Mouse (Mus musculus): ENCODE data around the gene Xlr3c.
"Not testable (repeated sequence)": the region's sequence is repeated elsewhere in the genome, so short reads cannot be mapped to it uniquely, and the experiment has no call there.

Xlr3c gene

GRCm38 (mm10) chrX:73265270-73265669 is at the start of gene Xlr3c:
TSS of gene Xlr3c (minus strand) at chrX:73265390.
- H3K36me3 ChIP-seq (ENCODE audit: control insufficient read depth, insufficient read depth, low read length, poor library complexity, severe bottlenecking); H3K27me3 ChIP-seq (ENCODE audit: control insufficient read depth, insufficient read depth, low read length, poor library complexity, severe bottlenecking); DNase-seq (ENCODE audit: low read depth, low spot score): not testable (repeated sequence)

GRCm38 (mm10) chrX:73312522-73312921 is 47.3 kb upstream of the Xlr3c start:
- peak; percentile 52 for DNase-seq (ENCODE audit: low read depth, low spot score)
- H3K36me3 ChIP-seq (ENCODE audit: control insufficient read depth, insufficient read depth, low read length, poor library complexity, severe bottlenecking), result no peaks in the 10 kb centered on the region
- no peaks in the 10 kb centered on the region for H3K27me3 ChIP-seq (ENCODE audit: control insufficient read depth, insufficient read depth, low read length, poor library complexity, severe bottlenecking)

GRCm38 (mm10) chrX:73295745-73296144 is 30.6 kb upstream of the Xlr3c start:
- H3K36me3 ChIP-seq (ENCODE audit: control insufficient read depth, insufficient read depth, low read length, poor library complexity, severe bottlenecking); H3K27me3 ChIP-seq (ENCODE audit: control insufficient read depth, insufficient read depth, low read length, poor library complexity, severe bottlenecking); DNase-seq (ENCODE audit: low read depth, low spot score): not testable (repeated sequence)

GRCm38 (mm10) chrX:73292876-73293275 is 27.7 kb upstream of the Xlr3c start, which contains the start of the genes Xlr5a and Xlr5c:
TSS of gene Xlr5a (minus strand) at chrX:73292976.
TSS of gene Xlr5c (minus strand) at chrX:73292976.
- H3K27me3 ChIP-seq (ENCODE audit: control insufficient read depth, insufficient read depth, low read length, poor library complexity, severe bottlenecking); DNase-seq (ENCODE audit: low read depth, low spot score): not testable (repeated sequence)

GRCm38 (mm10) chrX:73262428-73262827 is 2.8 kb downstream of the Xlr3c start:
- not testable (repeated sequence) for H3K27me3 ChIP-seq (ENCODE audit: control insufficient read depth, insufficient read depth, low read length, poor library complexity, severe bottlenecking); H3K36me3 ChIP-seq (ENCODE audit: control insufficient read depth, insufficient read depth, low read length, poor library complexity, severe bottlenecking); DNase-seq (ENCODE audit: low read depth, low spot score)

More at GRCm38 (mm10) chrX:73292876-73293275, 27.7 kb upstream of the Xlr3c start, which contains the start of the genes Xlr5a and Xlr5c:
- H3K36me3 ChIP-seq (ENCODE audit: control insufficient read depth, insufficient read depth, low read length, poor library complexity, severe bottlenecking), result not testable (repeated sequence)

- DNase-seq (ENCODE audit: low read depth, low spot score); H3K27me3 ChIP-seq (ENCODE audit: control insufficient read depth, insufficient read depth, low read length, poor library complexity, severe bottlenecking); H3K36me3 ChIP-seq (ENCODE audit: control insufficient read depth, insufficient read depth, low read length, poor library complexity, severe bottlenecking): not testable (repeated sequence)
These were observed 22.3 kb downstream of the Xlr3c start, which contains the start of gene Xlr4c for GRCm38 (mm10) chrX:73242821-73243325. TSS of gene Xlr4c (minus strand) at chrX:73243130.

GRCm38 (mm10) chrX:73229288-73229687 is 35.9 kb downstream of the Xlr3c start:
- Histone ChIP-seq H3K36me3 (ENCODE audit: control insufficient read depth, insufficient read depth, low read length, poor library complexity, severe bottlenecking) (no peaks in the 10 kb centered on the region), H3K27me3 (ENCODE audit: control insufficient read depth, insufficient read depth, low read length, poor library complexity, severe bottlenecking) (no peaks in the 10 kb centered on the region)
- no peak for DNase-seq (ENCODE audit: low read depth, low spot score)

GRCm38 (mm10) chrX:73228606-73229214 is 36.5 kb downstream of the Xlr3c start:
- Histone ChIP-seq H3K36me3 (ENCODE audit: control insufficient read depth, insufficient read depth, low read length, poor library complexity, severe bottlenecking) (no peaks in the 10 kb centered on the region), H3K27me3 (ENCODE audit: control insufficient read depth, insufficient read depth, low read length, poor library complexity, severe bottlenecking) (no peaks in the 10 kb centered on the region)
- peak; percentile 64 for DNase-seq (ENCODE audit: low read depth, low spot score)

GRCm38 (mm10) chrX:73227914-73228605 is 37.1 kb downstream of the Xlr3c start, which contains the start of gene F8a:
TSS of gene F8a (plus strand) at chrX:73228291.
- Histone ChIP-seq H3K27me3 (ENCODE audit: control insufficient read depth, insufficient read depth, low read length, poor library complexity, severe bottlenecking) (no peaks in the 10 kb centered on the region), H3K36me3 (ENCODE audit: control insufficient read depth, insufficient read depth, low read length, poor library complexity, severe bottlenecking) (no peaks in the 10 kb centered on the region)
- peak; percentile 88 for DNase-seq (ENCODE audit: low read depth, low spot score)

GRCm38 (mm10) chrX:73225365-73225764 is 39.8 kb downstream of the Xlr3c start:
- no peaks in the 10 kb centered on the region for H3K36me3 ChIP-seq (ENCODE audit: control insufficient read depth, insufficient read depth, low read length, poor library complexity, severe bottlenecking)
- DNase-seq (ENCODE audit: low read depth, low spot score), result no peak
- H3K27me3 ChIP-seq (ENCODE audit: control insufficient read depth, insufficient read depth, low read length, poor library complexity, severe bottlenecking), result no peaks in the 10 kb centered on the region

- DNase-seq (ENCODE audit: low read depth, low spot score); H3K36me3 ChIP-seq (ENCODE audit: control insufficient read depth, insufficient read depth, low read length, poor library complexity, severe bottlenecking); H3K27me3 ChIP-seq (ENCODE audit: control insufficient read depth, insufficient read depth, low read length, poor library complexity, severe bottlenecking): not testable (repeated sequence)
These were observed 51.2 kb downstream of the Xlr3c start, which contains the start of gene Xlr4b for GRCm38 (mm10) chrX:73213819-73214564. TSS of gene Xlr4b (plus strand) at chrX:73214333.

All from splenic B cell, adult 2 months (primary cell).